Mouse (Mus musculus) midbrain, embryonic 14.5 days (tissue): ENCODE results near the gene Fam204a. TPM values are rescaled to one million over a fixed set of nuclear protein-coding genes. Genes with fewer than 3 reads are reported as not detected.

Experiments
- ATAC-seq: fragments of 200-750 bp; cut with Nextera tagmentation; 2 replicates; pipeline ENCODE4 v1.8.0; 2017; ENCODE audit warnings: moderate number of reproducible peaks, moderate library complexity; ENCODE audit not compliant: low FRiP score, low TSS enrichment
- DNase-seq: peaks from one replicate; pipeline ENCODE4 v3.0.0-alpha.2; 2015
- H3K27ac ChIP-seq: fragments of 300-500 bp; sonication (generic); replicated peaks from 2 replicates; pipeline ENCODE4 v1.5.1; 2014; ENCODE audit warnings: mild to moderate bottlenecking, low read depth, low read length, moderate library complexity
- H3K27me3 ChIP-seq: fragments of 300-500 bp; sonication (generic); 2 replicates; pipeline ENCODE4 v1.6.1; 2014; ENCODE audit warnings: low read length, control low read depth, mixed read lengths; ENCODE audit not compliant: control insufficient read depth, insufficient read depth
- H3K36me3 ChIP-seq: fragments of 300-500 bp; sonication (generic); 2 replicates; pipeline ENCODE4 v1.6.1; 2014; ENCODE audit warnings: low read length, control low read depth; ENCODE audit not compliant: control insufficient read depth, insufficient read depth
- H3K4me1 ChIP-seq: fragments of 300-500 bp; sonication (generic); 2 replicates; pipeline ENCODE4 v1.6.1; 2014; ENCODE audit warnings: mild to moderate bottlenecking, antibody characterized with exemption, low read length, control low read depth; ENCODE audit not compliant: control insufficient read depth, insufficient read depth
- H3K4me2 ChIP-seq: fragments of 300-500 bp; sonication (generic); 2 replicates; pipeline ENCODE4 v1.6.1; 2014; ENCODE audit warnings: mild to moderate bottlenecking, low read length, moderate library complexity
- H3K4me3 ChIP-seq: fragments of 300-500 bp; sonication (generic); replicated peaks from 2 replicates; pipeline ENCODE4 v1.5.1; 2014; ENCODE audit warnings: low read depth, low read length
- H3K9ac ChIP-seq: fragments of 300-500 bp; sonication (generic); replicated peaks from 2 replicates; pipeline ENCODE4 v1.6.1; 2014; ENCODE audit warnings: mild to moderate bottlenecking, low read length, moderate library complexity
- H3K9me3 ChIP-seq: fragments of 300-500 bp; sonication (generic); 2 replicates; pipeline ENCODE4 v1.6.1; 2016; ENCODE audit warnings: low read length, control low read depth, mixed read lengths; ENCODE audit not compliant: control insufficient read depth
- whole genome bisulfite sequencing: fragments of 180-500 bp; shearing (Covaris S2); extraction: QIAGEN DNeasy Blood & Tissue Kit; methylation state at CpG from one replicate; pipeline ENCODE4 v1.1.7; 2014; 5-methylcytosine and 5-hydroxymethylcytosine counted together
- polyA plus RNA-seq: library from polyadenylated mRNA; unstranded; fragments of >200 nt; fragmentation: Nextera tagmentation; extraction: Ambion mirVana; gene quantifications from 2 replicates; pipeline ENCODE4 v1.2.1, GENCODE M21; 2014

Gene Fam204a
- polyA plus RNA-seq, 1 experiment from 2014 or later: 98.1 TPM

DNA sequence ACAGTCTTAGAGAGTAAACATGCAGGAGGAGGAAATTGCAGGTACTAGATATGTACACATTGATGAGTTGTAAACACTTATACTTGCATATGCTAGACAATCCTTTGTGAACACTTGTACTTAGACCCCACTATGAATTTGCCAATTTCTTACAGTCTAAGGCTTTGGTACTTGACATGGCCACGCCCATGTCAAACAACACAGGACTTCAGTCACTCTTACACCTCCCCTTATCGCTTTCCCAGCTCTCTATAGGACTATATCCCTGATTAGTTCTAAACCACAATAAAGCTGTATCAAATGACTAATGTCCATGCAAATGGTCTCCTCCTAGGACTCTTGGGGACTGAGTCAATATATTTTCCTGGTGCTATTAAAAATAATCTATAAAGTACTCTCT, 5.0 kb upstream of the Fam204a start:
- Histone ChIP-seq H3K27me3 (no peaks in the 10 kb centered on the region), H3K9me3 (no peaks in the 10 kb centered on the region), H3K27ac (no peak overlapping the region), H3K4me2 (no peak overlapping the region), H3K4me1 (0 out of 2 replicates have a peak, but pooled peaks cover 4% of the 10 kb centered on the region), H3K9ac (no peak overlapping the region), H3K4me3 (no peak overlapping the region), H3K36me3 (no peaks in the 10 kb centered on the region)
- ATAC-seq (no peak), DNase-seq (no peak)
- 85% methylated on average over 2 of the region's 2 CpGs for WGBS

DNA sequence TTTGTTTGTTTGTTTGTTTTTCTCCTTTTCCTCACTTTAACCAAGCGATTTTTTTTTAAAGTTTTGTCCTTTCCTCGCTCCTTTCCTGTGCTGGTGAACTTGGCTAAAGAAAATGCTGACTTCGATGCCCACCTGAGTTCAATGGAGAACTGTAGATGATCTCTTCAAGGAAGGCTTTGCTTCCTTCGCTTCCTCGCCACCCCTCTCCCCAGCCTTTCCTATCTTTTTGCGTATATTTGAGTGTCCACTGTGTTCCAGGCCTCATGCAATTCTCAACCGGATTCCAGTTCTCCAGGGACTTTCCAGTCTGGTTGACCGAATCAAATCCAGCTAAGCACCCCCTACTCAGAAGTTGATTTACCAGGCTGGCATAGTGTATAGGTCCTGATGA, 339 bp upstream of the Fam204a start:
- Histone ChIP-seq H3K36me3 (no peaks in the 10 kb centered on the region), H3K4me3 (peak overlapping the region; percentile 88), H3K4me1 (peaks cover 13% of the 10 kb centered on the region), H3K27ac (no peak overlapping the region), H3K9me3 (no peaks in the 10 kb centered on the region), H3K27me3 (no peaks in the 10 kb centered on the region), H3K4me2 (peak overlapping the region; percentile 49), H3K9ac (no peak overlapping the region)
- ATAC-seq (0 out of 2 replicates have a peak, but pooled peaks have one; percentile 19), DNase-seq (no peak)
- 39% methylated on average over 8 of the region's 8 CpGs for WGBS

DNA sequence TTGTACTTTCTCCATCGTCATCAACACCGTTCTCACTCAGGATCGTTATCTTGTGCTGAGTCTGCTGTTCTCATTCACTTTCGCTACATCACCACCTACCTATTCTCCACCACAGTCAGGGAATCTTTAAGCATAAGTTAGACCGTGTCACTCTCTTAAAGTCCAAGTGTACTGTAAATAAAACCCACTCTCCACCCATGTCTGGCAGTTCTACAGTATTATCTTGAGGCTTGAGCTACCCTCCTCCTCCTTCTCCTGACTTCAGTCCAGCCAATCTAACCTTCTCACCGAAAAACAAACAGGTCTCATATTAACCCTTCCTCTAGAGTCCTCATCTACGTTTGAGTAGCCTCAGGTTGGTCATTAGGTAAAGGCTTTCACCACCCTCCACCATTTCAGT, 7.1 kb downstream of the Fam204a start:
- Histone ChIP-seq H3K4me2 (no peak overlapping the region), H3K9me3 (no peaks in the 10 kb centered on the region), H3K27ac (no peak overlapping the region), H3K27me3 (no peaks in the 10 kb centered on the region), H3K36me3 (peaks cover 5% of the 10 kb centered on the region; the same call in 1 of the 2 replicates), H3K9ac (no peak overlapping the region), H3K4me1 (peaks cover 2% of the 10 kb centered on the region), H3K4me3 (no peak overlapping the region)
- ATAC-seq (no peak), DNase-seq (no peak)
- WGBS: 89% methylated on average over 7 of the region's 7 CpGs

DNA sequence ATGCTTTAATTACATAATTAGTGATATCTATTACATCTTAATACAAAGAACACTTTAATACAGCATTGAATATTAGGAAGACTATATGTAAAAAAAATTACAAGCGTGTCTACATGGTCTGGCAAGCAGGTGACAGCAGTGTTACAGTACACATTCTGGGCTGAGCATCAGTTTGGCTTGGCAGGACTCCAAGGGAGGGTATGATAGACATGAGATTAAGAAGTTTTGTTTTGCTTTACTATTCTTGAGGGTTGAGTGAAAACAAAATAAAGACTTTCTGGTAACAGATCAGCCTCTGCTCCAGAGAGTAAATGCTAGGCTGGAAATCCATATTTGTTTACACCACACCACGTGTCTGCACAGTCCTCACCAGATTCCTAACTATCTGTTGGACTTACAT, 8.5 kb downstream of the Fam204a start:
- no peak for ATAC-seq
- peaks cover 9% of the 10 kb centered on the region; the same call in 1 of the 2 replicates for H3K36me3 ChIP-seq
- H3K4me3 ChIP-seq: no peak overlapping the region
- H3K4me2 ChIP-seq: no peak overlapping the region
- H3K9ac ChIP-seq: no peak overlapping the region
- H3K27ac ChIP-seq: no peak overlapping the region
- H3K4me1 ChIP-seq: no peaks in the 10 kb centered on the region
- peak; percentile 48 for DNase-seq
- H3K9me3 ChIP-seq: no peaks in the 10 kb centered on the region
- 69% methylated on average over 2 of the region's 2 CpGs for WGBS
- no peaks in the 10 kb centered on the region for H3K27me3 ChIP-seq

DNA sequence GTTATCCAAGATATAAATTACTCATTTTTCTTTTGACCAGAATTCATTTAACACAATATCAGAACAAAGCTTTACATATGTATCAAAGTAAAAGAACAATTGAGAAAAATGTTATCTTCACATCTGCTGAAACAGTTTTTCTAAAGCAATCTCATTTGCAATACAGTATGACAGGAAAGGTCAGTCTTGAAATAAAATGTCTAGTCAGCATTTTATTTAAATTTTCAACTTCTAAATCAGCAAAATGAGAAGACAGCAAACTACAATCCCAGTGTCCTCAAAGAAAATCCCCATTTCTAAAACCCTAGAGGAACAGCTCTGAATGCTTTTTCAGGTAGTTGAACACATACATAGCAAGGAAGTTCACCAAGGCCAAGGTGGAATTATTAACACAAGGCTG, 18.3 kb downstream of the Fam204a start:
- Histone ChIP-seq H3K9me3 (no peaks in the 10 kb centered on the region), H3K4me1 (peaks cover 20% of the 10 kb centered on the region; the same call in 1 of the 2 replicates), H3K9ac (no peak overlapping the region), H3K27ac (no peak overlapping the region), H3K36me3 (peaks cover 7% of the 10 kb centered on the region), H3K4me3 (no peak overlapping the region), H3K4me2 (no peak overlapping the region), H3K27me3 (no peaks in the 10 kb centered on the region)
- no peak for DNase-seq
- ATAC-seq: no peak

DNA sequence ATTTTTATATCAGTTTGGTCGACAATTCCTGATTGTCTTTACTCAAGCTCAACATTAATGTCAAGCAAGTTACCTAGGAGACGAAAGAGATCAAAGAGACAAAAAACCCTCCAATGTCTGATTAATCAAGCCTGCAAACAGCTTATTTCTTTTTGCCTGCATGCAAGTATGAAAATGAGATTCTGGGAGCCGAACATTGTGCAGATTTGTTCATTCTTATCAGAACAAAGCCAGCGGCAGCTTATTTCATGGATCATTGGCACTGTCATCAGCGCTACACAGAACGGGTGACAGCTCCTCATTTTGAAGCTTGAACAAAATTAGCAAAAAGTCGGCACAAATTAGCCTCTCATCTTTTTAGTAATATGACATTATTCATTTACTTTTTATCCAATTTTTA, 22.3 kb downstream of the Fam204a start:
- H3K27me3 ChIP-seq: no peaks in the 10 kb centered on the region
- ATAC-seq (no peak), DNase-seq (peak; percentile 75)
- no peak overlapping the region for H3K4me3 ChIP-seq
- no peaks in the 10 kb centered on the region for H3K9me3 ChIP-seq
- no peak overlapping the region for H3K27ac ChIP-seq
- H3K36me3 ChIP-seq: 0 out of 2 replicates have a peak, but pooled peaks cover 2% of the 10 kb centered on the region
- peaks cover 38% of the 10 kb centered on the region for H3K4me1 ChIP-seq
- 6% methylated on average over 7 of the region's 7 CpGs for WGBS
- H3K4me2 ChIP-seq: 0 out of 2 replicates have a peak overlapping the region, but pooled peaks have one; percentile 8
- H3K9ac ChIP-seq: no peak overlapping the region

DNA sequence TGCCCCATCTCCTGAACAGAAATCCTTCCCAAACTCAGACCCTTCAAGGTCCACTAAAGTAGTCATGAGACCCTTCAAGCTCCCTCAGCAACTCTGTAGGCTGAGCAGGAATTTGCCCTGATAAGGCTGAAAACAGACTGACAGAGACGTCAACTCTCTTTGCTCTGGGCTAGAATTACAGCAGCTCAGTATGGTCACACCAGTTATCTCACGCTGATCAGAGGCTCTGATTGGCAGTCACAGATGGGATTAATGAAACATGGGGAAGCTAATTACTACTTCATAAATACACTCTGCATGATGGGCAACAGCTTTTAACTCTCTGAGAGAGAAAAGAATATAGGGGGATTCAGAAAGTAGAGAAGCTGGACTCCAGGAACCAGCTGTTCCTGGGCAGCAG, 26.2 kb downstream of the Fam204a start:
- ATAC-seq: no peak; the same call in 1 of the 2 replicates
- WGBS: 9% methylated on average over 2 of the region's 2 CpGs
- H3K4me1 ChIP-seq: peaks cover 28% of the 10 kb centered on the region

DNA sequence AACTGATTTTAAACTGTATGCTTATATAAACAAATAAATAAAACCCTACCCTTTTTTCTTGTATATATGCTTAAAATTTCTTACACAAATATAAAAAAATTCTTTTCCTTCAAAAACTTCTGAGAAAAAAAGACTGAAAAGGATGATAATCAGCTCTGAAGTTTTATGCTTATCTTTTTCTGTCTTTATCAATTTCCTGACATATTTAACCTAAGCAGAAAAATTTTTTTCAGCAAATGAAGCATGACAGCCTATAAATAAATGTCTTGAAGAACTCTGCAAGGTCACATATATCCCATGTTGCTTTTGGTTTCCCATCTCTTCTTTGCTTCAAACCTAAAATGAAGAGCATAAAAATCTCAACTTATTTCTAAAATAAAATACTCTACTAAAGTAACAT, 27.3 kb downstream of the Fam204a start:
- no peak overlapping the region for H3K4me2 ChIP-seq
- H3K9me3 ChIP-seq: no peaks in the 10 kb centered on the region
- DNase-seq (no peak), ATAC-seq (no peak)
- no peak overlapping the region for H3K9ac ChIP-seq
- no peaks in the 10 kb centered on the region for H3K27me3 ChIP-seq
- H3K4me3 ChIP-seq: no peak overlapping the region
- H3K36me3 ChIP-seq: peaks cover 6% of the 10 kb centered on the region; the same call in 1 of the 2 replicates
- no peak overlapping the region for H3K27ac ChIP-seq
- H3K4me1 ChIP-seq: peaks cover 24% of the 10 kb centered on the region

More for the DNA sequence above, 26.2 kb downstream of the Fam204a start:
- H3K9me3 ChIP-seq: no peaks in the 10 kb centered on the region
- H3K4me2 ChIP-seq: no peak overlapping the region
- DNase-seq: peak; percentile 51
- H3K27ac ChIP-seq: no peak overlapping the region; the same call in 1 of the 2 replicates
- H3K4me3 ChIP-seq: no peak overlapping the region
- no peak overlapping the region for H3K9ac ChIP-seq
- 0 out of 2 replicates have a peak, but pooled peaks cover 6% of the 10 kb centered on the region for H3K36me3 ChIP-seq
- H3K27me3 ChIP-seq: no peaks in the 10 kb centered on the region

DNA sequence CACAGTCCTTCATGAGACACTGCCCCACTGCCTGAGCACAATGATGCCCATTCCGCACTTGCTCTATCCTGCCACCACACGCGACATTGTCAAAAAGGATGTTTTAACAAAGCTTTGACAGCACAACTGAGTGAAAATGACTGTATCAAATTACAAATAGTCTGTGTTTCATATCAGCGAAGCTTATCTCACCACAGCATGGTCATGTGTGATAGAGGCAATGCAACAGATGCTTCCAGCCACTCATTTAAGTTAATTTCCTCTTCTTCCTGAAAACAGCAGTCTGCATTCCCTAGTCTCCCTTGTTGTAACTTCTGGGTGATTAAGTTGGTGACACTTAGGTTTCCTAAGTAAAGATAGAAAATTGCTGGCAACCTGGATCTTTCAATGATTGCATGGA, 33.7 kb downstream of the Fam204a start:
- DNase-seq (no peak), ATAC-seq (no peak)
- no peak overlapping the region for H3K9ac ChIP-seq
- H3K9me3 ChIP-seq: no peaks in the 10 kb centered on the region
- H3K4me1 ChIP-seq: peaks cover 6% of the 10 kb centered on the region; the same call in 1 of the 2 replicates
- 95% methylated on average over 4 of the region's 4 CpGs for WGBS
- H3K27me3 ChIP-seq: no peaks in the 10 kb centered on the region
- no peak overlapping the region for H3K27ac ChIP-seq
- peaks cover 3% of the 10 kb centered on the region; the same call in 1 of the 2 replicates for H3K36me3 ChIP-seq
- H3K4me3 ChIP-seq: no peak overlapping the region
- no peak overlapping the region for H3K4me2 ChIP-seq
